Mouse (Mus musculus) testis, postnatal 10 days (tissue): ENCODE results near the gene Apobec2.
"Not testable (repeated sequence)": the region's sequence is repeated elsewhere in the genome, so short reads cannot be mapped to it uniquely, and the experiment has no call there.

Source experiments
- DNase-seq: peaks from one replicate; pipeline ENCODE4 v3.0.0; 2021; ENCODE audit warnings: low spot score

The Apobec2 gene

DNA sequence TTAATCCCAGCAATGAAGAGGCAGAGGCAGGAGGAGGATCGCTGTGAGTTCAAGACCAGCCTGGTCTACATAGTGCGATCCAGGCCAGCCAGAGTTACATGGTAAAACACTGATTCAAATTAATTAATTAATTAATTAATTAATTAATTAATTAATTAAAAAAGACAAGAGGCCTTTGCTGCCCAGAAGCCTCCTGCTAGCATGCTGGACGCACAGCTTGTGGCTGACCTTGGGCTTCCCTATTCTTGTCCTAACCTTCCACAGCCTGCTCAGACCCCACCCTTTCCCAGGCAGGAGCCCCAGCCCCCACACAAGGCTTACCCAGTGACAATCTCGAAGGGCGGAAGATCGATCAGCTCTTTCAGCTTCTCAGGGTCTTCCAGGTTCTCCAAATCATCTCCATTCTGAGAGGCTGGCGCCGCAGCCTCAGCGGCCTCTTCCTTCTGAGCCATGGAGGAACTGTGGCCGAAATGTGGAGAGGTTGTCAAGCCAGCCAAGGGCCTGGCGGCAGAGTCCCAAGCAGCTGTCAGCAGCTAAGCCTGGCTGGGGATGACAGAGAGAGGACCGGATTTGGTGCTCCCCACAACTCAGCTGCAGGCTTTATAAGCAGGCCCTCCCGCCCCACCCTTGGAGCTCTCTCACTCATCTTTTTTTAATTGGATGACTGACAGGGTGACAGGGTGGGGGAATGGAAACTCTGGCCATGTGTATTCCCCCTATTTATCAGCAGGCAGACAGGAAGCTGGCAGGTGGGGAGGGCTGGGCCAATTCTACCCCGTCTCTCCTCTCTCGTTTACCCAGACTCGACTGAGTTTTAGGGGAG, at the start of gene Apobec2:
TSS of gene Apobec2 (minus strand) at position 773 of the 823 bp plus-strand sequence.
- DNase-seq = no peak

DNA sequence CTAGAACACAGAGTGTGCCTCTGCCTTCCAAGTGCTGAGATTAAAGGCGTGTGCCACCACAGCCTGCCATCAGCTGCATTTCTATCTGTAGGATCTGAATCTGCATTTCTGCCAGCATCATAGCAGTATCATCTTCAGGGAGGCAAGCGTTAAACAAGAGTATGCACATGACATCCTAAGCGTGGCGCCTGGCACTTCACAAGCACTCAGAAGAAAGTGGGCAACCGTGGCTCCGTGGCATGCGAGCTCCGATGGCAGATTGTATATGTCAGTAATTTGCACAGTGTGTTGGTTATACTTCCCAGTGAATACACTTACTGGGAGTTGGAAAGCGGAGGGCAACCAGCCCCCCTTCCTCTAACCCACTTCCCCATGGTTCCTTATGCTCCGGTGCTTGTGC, 47.2 kb upstream of the Apobec2 start:
- no peak for DNase-seq

DNA sequence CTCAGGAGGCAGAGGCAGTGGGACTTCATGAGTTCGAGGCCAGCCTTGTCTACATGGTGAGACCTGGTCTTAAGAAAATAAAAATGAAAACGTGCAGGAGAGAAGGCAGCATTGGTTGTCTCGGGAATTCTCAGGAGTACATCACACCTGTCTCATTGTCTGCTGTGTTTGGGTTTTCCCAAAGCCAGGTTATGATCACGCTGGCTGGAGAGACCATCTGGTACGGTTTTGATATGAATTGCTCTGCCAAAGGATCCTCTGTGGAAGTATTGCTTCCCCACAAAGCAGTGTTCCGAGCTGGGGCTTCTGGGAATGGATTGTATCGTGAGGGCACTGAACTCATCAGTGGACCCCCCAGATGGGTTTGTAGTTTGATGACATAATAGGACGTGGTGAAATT, 42.7 kb upstream of the Apobec2 start:
- no peak for DNase-seq

DNA sequence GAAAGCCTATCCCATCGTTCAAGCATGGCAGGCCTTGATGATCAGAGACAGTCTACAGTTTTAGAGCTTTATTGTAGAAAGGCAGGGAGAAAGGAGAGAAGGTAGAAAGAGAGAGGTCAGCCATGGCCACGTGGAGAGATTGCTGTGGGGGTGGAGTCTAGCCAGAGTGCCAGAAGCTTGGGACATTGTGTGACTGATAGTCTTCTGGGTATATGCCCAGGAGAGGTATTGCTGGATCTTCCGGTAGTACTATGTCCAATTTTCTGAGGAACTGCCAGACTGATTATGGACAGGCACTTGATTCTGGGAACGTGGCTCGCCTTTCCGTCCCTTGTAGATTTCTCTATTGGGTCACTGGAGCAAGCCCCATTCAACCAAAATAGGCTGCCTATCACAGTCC, 41.6 kb upstream of the Apobec2 start:
- DNase-seq = not testable (repeated sequence)

DNA sequence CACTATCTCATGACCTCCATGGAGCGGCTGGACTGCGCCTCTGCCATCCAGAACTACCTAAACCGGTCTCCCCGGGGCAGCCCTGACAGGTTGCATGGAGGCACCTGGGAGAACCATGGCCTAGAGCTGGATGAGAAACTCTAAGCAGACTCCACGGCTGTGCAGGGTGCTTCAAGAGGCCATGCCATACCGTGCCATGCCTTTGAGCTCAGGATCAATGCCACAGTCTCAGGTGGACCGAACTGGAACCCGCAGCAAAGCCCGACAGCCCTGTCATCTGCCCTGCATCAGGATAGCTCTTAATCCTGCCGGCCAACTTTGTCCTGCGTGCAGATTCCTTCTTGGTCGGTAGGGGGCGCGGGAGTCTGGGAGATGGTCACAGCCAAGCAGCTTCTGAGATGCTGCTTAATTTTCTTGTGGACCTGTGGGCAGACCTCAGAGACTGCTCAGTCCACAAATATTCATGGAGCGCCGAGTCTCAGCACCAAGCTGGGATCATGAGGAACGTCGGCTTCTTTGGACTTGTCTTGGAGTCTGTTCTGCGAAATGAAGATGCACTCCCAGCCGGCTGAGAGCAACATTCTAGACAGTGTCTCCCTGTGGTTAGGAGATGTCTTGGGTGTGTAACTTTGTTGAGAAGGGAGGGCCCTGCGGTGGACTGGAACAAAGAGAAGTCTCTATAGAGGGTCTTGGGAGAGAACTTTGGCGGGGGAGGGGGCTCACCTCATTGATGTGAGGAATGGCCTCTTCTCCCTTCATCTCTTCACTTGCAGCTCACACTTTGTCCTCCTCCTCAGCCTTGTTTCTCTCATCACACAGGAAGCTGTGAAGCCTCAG, 34.9 kb upstream of the Apobec2 start:
- peak; percentile 93 for DNase-seq

DNA sequence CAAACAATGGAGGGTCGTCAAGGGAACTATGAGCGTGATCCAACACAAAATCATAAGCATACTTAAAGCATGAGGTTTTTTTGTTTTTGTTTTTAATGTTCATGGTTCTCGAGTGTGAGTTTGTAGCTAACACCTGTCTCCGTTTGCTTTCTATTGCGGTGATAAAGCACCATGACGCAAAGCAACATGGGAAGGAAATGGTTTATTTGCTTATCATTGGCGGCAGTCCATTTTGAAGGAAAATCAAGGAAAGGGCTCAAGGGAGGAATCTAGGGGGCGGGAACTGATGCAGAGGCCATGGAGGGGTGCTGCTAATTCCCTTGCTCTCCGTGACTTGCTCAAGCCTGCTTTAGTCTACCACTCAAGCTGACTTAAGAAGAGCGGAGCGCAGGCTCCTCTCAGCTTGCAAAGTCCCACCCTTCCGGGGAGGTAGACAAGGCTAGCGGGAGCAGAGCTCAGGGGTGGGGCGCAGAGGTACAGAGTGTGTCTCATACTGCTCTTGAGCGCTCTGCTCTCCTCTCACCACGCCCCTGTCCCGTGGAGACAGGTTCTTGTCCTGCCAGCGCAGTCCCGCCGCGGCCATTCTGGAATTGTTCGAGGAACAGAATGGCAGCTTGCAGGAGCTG, 34.2 kb upstream of the Apobec2 start:
- no peak for DNase-seq

DNA sequence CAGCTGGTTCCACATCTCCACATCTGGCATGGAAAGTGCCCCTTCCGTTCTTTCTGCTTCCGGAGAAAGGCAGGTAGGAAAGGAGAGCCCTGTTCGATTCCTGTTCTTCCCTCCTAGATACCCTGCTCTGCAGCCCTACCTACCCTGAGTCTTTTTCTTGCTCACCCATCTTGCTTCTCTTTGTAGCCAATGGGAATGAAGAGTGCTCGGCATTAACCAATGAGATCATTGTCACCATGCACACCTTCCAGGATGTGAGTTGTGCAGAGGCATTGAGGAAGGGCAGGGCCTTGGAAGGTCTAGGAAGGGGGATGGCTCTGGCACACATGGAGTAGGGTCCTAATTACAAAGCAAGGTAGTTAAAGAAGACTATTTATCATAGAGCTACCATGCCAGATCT, 30.7 kb upstream of the Apobec2 start:
- no peak for DNase-seq

DNA sequence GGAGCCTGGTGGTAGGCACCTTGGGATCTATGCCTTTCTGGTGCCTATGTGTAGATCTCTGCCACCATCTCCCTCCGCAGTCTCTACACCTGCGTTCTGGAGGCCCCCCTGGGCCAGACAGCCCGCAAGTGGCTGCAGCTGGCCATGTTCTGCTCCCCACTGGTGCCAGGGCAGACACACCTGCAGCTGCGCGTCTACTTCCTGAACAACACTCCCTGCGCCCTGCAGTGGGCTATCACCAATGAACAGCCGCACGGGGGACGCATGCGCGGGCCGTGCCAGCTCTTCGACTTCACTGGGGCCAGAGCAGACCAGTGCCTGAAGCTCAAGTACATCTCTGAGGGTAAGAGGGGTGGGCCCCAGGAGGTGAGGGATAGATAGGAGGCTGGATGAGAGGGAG, 29.4 kb upstream of the Apobec2 start:
- DNase-seq = no peak

DNA sequence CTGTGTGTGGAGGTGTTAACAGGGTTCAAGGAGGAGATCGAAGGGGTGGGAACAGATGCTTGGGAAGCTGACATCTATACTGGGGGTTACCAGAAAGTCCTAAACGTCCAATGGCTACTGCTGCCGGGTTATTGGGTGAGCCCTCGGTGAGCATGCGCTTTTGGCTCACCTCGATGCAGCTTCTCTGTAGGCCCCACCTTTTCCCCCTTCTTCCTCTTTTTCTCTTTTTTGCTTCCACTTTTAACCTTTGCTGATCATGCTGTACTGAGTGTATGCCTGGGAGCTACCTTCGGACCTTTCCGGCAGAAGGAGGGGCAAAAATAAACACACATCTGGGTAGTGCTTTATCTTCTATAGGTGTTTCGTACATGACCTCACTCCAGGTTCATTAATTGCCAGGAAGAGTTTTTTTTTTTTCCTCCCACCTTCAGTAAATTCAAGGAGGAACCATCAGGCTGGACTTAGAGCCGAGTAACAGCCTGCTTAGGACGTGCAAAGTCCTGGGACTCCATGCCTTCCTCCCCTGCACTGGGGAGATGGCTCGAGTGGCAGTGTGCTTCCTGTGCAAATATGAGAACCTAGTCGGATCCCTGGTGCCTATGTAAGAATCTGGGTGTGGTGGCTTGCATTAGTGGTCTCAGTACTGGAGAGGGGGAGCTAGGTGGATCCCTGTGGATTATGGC, 25.4 kb upstream of the Apobec2 start:
- no peak for DNase-seq

DNA sequence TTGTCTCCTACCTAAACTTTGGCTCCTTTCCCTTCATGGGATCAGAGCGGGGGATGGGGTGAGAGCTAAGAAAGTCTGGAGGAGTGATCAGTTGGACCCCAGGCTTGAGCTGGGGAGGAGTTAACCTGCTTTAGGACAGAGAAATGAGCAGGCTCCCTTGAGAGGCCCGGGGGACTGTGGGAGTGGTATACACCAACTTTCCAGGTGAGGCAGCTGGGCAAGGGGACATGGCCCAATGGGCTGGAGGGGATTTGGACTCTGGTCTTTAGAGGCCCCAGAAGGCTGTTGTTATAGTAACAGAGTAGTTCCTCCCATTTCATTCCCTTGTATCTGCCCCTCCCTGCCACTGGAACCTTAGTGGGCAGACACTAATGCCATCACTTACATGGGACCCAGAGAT, 23.2 kb upstream of the Apobec2 start:
- DNase-seq = no peak

DNA sequence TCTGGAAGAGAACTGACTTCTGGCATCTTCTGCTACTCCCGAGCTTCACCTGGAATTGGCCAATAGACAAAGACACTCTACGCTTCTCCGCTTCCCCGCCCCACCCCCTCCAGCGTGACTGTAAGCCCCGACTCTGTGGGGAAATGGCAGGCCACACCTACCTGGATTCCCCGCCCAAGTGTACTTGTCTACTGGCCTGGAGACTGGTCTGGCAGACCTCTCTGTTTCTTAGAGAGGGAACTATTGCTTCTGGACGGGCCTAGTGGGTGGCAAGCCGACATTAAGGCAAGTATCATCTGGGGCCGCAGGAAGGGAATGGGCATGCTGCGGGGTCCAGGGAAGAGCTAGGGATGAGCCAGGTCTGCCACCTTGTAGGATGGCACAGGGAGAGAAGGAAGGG, 22.0 kb upstream of the Apobec2 start, which contains the start of gene Unc5cl:
TSS of gene Unc5cl (plus strand) at position 214 of the 400 bp plus-strand sequence.
- no peak for DNase-seq

DNA sequence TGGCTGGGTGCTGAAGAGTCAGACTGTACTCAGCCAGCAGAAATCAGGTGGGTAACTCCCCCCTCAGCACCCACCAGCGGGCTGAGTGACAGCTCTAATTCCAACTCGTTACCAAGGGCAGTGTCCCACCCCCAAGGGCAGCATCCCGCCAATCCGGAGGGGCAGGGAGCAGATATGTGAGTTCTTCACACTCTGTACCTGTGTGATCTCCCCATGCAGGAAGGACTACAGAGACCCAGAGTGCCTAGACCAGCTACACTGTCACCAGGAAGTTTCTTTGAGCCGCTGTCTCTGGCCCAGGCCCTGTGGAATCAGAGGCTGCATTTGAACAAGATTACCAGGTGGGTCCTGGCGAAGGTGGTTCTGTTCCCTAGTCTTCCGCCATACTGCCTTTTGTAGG, 21.5 kb upstream of the Apobec2 start:
- DNase-seq = no peak

DNA sequence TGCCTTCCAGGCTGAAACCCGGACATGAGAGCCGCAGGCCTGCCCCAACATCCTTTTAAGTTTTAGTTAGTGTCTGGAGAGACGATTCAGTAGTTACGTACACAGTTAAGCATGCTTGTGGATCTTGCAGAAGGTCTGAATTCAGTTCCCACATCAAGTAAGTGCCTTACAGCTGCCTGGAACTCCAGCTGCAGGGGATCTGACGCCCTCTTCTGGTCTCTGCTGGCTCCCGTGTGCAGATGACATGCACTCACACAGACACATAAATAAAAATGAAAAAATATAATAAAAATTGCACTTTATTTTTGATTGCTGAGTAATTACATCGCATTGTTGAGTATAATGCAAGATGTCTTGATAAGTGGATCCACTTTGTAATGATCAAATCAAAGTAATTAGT, 20.8 kb upstream of the Apobec2 start:
- DNase-seq = no peak

DNA sequence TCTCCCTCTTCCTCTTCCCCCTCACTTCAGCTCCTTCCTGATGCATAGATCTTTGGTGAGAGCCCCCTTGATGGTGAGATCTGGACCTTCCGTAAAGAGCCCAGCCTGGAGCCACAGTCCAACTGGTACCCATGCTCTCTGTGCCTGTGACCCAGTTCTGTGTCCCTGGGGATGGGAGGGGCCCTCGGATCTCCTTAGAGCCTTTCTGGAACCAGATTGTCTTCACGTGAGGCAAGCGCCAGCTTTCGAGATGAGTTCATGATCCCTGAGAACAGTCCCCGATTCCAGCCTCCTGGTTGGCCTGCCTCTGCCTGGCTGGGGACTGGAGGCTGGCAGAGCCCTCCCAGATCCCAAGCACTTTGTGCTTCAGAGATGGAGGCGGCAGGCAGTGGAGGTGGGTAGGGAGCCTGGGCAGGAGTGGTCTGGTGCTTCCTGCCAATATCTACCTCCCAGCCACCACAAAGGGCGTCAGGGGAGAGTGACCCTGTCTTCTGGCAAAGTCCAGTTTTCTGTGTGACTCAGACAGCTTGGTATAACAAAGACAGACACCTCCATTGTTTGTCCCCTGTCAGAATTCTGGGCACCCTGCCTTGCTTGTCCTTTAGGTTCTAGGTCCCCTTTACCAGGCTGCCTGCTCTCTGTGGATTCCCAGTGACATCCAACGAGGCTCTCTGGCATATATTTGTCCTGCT, 19.2 kb upstream of the Apobec2 start:
- DNase-seq = no peak

DNA sequence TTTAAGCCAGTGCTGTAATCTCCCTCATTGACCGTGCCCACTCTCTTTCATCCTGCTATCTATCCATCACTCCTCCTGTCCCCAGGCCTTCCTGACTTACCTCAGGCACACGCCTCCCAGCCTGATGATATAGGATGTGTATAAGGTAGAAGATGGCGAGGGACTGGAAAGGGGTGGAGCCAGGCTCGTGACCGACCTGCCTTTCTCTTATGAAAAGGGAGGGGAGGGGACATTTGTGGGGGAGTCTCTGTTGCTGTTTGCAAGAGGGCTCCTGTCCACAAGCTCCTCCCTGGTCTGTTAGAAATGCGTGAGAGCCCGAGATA, 18.6 kb upstream of the Apobec2 start, which contains the start of gene Tspo2:
TSS of gene Tspo2 (minus strand) at position 170 of the 323 bp plus-strand sequence.
- no peak for DNase-seq

DNA sequence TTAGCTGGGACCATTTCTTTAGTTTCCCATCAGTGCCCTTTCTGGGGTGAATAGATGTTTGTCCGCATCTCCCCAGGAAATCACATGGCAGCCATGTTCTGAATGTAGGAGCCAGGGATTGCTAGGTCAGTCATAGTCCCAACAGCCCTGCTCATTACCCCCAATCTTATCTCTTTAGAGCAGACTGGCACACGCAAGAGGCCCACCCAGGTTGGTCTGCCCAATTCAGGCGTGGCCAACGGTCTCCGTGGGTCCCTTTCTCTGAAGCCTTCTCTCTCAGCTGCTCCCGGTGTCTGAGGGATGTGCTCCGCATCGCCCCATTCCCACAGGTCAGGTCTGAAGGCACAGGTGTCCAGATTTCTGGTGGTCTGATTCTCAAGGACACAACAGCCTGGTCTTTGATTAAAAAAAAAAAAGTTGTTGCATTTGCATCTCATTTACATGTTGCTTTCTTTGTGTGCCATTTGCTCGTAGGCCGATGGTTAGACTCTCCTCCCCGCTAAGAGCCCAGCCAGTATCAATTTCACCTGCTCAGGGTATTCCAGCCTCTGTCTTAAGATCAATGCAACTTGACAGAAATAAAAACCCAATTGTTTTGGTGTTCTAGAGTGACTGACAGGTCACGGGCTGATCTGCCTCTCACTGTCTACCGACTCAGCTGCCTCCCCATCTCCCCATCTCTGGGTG, 18.1 kb upstream of the Apobec2 start:
- no peak for DNase-seq

DNA sequence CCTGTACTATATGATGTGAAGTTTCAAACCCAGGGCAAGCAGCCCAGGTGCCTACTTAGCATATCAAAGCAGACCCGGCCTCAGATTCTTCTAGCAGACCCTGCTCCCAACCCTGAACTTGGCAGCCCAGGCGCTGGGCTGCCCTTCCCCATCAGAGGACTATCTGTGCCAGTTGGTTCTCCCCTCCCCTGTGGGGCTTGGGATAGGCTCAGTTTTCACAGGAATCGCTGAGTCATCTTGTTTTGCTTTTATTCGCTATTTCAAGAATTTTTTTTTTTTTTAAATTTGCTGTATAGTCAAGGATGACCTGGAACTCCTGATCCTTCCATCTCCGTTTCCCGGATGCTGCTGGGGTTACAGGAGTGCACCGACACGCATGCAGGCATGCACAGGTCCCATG, 14.9 kb upstream of the Apobec2 start:
- no peak for DNase-seq

DNA sequence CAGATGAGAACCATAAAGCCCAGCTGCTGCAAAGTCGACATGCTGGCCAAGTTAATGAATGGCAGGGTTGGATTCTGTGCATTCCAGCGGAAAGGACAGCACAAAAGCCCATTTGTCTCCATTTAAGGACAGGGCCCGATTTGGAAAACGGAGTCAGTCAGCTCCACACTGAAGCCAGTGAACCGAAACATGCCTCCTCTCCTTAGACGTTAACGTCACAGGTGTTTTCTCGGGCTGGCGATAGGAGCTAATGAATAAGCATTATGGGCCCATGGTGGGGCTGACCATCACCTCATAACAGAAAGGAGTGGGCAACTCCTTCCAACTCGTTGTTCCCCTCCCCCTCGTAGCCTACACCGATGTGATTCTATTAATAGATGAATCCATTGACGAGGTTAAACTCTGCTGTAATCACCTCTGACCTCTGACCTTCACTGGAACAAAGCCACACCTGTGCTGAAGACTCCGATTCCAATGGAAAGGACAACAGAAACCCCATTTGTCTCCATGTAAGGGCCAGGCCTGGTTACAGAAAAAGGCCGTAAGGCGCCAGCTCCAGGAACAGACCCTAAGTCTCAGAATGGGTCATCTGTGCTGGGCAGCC, 10.9 kb upstream of the Apobec2 start:
- DNase-seq = no peak

DNA sequence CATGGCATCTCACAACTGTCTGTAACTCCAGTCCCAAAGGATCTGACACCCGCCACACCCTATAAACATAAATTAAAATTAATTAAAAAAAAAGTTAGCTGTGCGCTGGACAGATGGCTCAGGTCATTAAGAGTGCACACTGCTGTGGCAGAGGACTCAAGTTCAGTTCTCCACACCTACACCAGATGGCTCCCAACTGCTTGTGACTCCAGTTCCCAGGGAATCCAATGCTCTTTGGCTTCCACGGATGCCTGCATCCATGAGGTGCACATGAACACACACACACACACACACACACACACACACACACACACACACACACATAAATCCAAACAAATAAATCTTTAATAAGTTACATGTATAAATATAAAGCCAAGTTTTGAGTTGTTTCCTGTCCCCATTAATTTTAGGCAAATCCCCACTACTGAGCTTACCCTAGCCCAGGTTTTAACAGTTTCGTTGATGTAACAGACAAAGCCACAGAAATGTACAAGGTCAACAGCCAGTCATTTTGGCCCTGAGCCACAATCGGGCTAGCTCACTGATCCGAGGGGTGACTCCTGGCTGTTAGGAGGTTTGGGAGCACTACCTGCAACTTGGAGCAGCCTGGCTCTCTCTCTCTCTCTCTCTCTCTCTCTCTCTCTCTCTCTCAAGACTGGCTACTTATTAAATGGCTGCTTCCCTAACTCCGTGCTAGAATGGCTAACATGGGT, 10.2 kb upstream of the Apobec2 start:
- DNase-seq = no peak

DNA sequence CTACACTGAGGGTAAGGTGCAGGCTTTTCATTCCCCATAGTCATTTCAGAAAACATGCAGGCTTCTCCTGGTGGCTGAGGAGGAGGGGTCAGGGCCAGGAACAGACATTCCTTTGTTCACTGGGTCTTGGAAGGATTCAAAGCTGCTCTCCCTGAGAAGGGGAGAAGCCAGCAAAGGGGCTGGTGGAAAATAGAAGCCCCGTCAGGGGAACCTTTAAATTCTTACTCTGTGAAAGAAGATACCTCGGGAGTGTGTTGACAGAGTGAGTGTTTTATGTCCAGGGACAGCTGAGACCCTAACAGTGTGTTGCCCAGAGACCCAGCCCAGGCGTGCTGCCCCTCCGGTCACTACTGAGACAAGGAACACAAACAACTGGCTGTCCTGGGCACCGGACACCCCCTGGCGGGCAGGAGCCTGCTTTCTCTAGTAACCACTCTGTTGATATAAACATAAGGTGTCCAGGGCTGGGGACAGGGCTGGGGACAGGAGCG, 4.7 kb upstream of the Apobec2 start:
- DNase-seq = peak; percentile 60
